Mouse (Mus musculus) left cerebral cortex, postnatal 4 days (tissue): Measurements from ENCODE around the gene Slc9a9. TPM values are rescaled to one million over a fixed set of nuclear protein-coding genes. Genes with fewer than 3 reads are reported as not detected.

ENCODE experiments used
- DNase-seq: peaks from one replicate; pipeline ENCODE4 v3.0.0-alpha.2; 2022
- intact Hi-C: fragments of 180-260 bp; cut with DNase I; formaldehyde crosslinking; loops from one replicate; pipeline ENCODE4 v1.15.1; 2025
- total RNA-seq, 2 experiments: library from RNA; stranded (reverse); gene quantifications; 2 replicates each; pipeline ENCODE4 v1.2.3; 2021

Gene Slc9a9
- total RNA-seq, 2 experiments from 2014 or later, result 11.0 to 11.9 TPM

GRCm38 (mm10) chr9:95186386-95187289 lies 516.9 kb downstream of the Slc9a9 start:
- no peak for DNase-seq
- intact Hi-C loops, result no loop called here

DNA sequence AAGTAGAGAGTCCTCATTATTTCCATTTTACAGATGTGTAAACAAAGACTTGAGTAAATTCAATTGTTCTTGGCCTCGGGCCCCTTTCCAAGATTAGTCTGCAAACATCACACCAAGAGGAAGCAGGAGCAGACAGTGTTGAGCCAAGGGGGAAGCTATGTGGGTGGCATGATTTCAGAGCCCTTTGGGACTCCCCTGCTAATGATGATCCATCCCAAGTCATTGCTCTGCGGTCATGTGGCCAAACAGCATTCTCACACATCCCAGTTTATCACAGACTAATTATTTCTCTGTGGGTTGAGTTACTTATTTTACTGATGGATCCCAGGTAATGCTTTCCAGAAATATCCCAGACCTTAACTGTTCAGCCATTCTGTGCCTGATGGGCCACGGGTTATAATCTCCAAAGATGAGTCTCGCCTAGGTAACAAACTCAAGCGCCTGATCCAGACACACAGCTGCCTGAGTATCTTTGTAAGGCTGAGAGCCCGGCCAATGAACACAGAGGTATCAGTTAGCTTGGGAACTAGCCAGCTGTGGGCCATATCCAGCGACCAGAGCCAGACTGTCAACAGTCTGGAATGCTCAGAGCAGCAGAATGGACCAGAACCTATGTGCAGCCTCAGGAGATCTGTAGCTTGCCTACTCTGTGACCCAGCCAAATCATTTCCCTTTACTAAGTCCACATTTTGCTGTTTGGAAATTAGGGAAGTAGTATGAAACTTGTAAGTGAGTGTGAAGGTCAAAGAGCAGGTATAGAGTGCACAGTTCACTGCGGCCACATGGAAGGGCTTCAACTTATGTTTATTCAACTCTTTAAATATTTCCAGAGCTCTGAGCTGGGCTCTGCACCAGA lies 518.9 kb downstream of the Slc9a9 start:
- no peak for DNase-seq
- intact Hi-C loops, result no loop called here

- intact Hi-C loops, result no loop called here
- DNase-seq, result no peak
These were observed 519.5 kb downstream of the Slc9a9 start for GRCm38 (mm10) chr9:95189218-95189605.

GRCm38 (mm10) chr9:95191442-95191841 lies 521.7 kb downstream of the Slc9a9 start:
- intact Hi-C loops, result no loop called here
- no peak for DNase-seq

- intact Hi-C loops, result no loop called here
- DNase-seq, result no peak
These were observed 523.3 kb downstream of the Slc9a9 start for GRCm38 (mm10) chr9:95192901-95193532.

DNA sequence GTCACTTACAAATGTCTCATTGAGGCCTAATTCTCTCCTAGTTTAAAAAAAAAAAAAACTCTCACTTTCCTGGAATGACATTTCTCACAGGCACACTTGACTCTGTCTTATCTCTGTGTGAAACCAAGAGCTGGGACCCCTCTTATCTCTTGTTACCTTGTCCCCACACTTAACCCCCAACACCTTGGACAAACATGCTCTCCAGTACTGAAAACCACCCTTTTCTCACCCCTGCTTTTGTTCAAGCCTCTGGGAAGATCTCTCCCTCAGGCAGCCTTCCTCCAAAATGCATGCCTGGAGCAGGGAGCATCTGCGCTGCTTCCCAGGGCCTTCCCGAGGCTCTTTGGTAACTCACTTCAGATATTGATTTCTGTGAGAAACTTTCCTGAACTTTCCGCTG lies 524.0 kb downstream of the Slc9a9 start:
- no peak for DNase-seq
- intact Hi-C loops, result no loop called here

DNA sequence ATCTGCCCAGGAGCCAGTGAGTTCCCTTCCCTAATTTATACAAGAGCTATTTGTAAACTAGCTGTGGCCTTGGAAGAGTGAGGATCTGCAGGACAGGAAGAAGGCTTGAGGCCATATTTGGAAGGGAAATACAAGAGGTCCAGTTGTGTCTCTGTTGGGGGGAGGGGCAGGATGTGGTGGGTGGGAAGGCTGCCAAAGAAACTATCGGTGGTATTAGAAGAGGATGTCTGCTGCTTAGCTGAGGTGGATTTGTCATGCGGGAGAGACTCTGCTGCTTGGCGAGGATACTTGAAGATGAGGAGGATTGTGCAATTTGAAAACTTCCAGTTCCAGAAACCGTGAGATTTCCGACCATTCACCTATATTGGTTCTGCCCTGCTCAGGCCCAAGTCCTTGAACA lies 524.4 kb downstream of the Slc9a9 start:
- intact Hi-C loops, result no loop called here
- DNase-seq, result peak; percentile 36

- intact Hi-C loops, result no loop called here
These were observed 538.0 kb downstream of the Slc9a9 start for GRCm38 (mm10) chr9:95207661-95208060.

GRCm38 (mm10) chr9:95208681-95209080 lies 539.0 kb downstream of the Slc9a9 start:
- DNase-seq, result peak; percentile 20
- intact Hi-C loops, result no loop called here

More at GRCm38 (mm10) chr9:95207661-95208060, 538.0 kb downstream of the Slc9a9 start:
- peak; percentile 21 for DNase-seq

DNA sequence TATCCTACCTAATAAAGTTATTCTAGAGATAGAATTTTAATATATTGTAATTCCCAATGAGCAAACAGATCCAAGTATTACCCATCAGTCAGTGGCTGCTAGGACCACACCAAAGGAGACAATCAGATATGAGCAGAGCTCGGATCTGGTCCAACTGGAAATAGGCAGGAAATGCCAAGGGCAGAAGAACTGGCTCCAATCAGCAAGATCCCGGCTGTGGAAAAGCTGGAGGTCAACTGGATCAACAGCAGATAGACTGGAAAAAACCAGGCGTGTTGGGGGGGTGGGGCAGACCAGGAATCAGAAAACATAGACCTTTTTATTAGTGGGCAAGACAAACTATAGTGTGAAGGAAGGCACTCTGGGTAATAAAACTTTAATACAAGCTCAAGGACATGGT lies 550.3 kb downstream of the Slc9a9 start:
- intact Hi-C loops, result no loop called here

DNA sequence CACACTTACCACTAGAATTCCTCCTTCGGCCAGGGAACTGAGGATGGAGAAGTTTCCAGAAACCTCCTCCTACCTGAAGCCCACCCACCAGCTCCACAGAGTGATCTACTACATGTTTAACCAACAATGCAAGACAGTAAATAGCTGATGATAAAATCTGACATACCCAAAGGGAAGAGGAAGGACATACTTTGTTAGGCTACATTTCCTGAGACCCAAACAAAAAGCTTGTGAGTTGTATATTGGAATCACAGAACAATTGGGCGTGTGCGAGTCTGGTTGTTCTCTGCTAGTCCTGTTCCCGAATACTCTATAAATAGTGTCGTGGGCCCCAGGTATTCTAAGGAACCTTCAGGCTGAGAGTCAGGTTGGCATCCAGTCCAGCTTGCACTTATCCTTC lies 551.6 kb downstream of the Slc9a9 start:
- DNase-seq, result no peak
- intact Hi-C loops, result no loop called here

More for the DNA sequence above, 550.3 kb downstream of the Slc9a9 start:
- no peak for DNase-seq

- DNase-seq, result no peak
- intact Hi-C loops, result no loop called here
These were observed 557.3 kb downstream of the Slc9a9 start for GRCm38 (mm10) chr9:95226986-95227385.

- intact Hi-C loops, result no loop called here
These were observed 558.4 kb downstream of the Slc9a9 start for GRCm38 (mm10) chr9:95228123-95228522.

GRCm38 (mm10) chr9:95229147-95229546 lies 559.4 kb downstream of the Slc9a9 start:
- DNase-seq, result peak; percentile 40
- intact Hi-C loops, result no loop called here

More at GRCm38 (mm10) chr9:95228123-95228522, 558.4 kb downstream of the Slc9a9 start:
- DNase-seq, result no peak

- intact Hi-C loops, result no loop called here
These were observed 570.2 kb downstream of the Slc9a9 start for GRCm38 (mm10) chr9:95239900-95240299.

GRCm38 (mm10) chr9:95242628-95243195 lies 573.0 kb downstream of the Slc9a9 start:
- no peak for DNase-seq
- intact Hi-C loops, result no loop called here

More at GRCm38 (mm10) chr9:95239900-95240299, 570.2 kb downstream of the Slc9a9 start:
- peak; percentile 17 for DNase-seq

DNA sequence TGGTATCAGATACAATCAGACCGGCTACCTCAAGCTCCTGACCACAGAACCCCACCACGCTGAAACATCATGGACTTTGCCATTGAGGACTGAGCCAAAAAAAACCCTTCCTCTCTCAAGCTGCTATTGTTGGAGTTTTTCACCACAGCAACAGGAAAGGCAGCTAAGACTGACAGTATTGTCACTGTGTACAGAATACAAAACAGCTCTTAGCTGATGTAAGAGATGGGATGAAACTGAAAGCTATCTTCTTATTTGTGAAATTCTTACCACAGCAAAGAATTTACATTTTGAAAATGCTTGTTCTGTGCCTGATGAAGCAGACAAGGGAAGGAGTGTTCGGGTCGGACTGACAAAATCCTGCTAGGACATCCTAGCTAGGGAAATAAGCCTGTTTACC lies 584.5 kb downstream of the Slc9a9 start:
- intact Hi-C loops, result no loop called here
- DNase-seq, result no peak

GRCm38 (mm10) chr9:95255844-95256243 lies 586.1 kb downstream of the Slc9a9 start:
- intact Hi-C loops, result no loop called here
- DNase-seq, result no peak

GRCm38 (mm10) chr9:95256680-95257316 lies 587.1 kb downstream of the Slc9a9 start:
- intact Hi-C loops, result no loop called here
- no peak for DNase-seq

- intact Hi-C loops, result no loop called here
- no peak for DNase-seq
These were observed 593.1 kb downstream of the Slc9a9 start for GRCm38 (mm10) chr9:95262851-95263250.
